Mouse (Mus musculus) liver, postnatal 0 days (tissue): ENCODE measurements around the gene Tesk1.

Experiments
- CTCF ChIP-seq: sonication (generic); IDR thresholded peaks from 2 replicates; pipeline ENCODE4 v1.5.1; 2016; ENCODE audit warnings: antibody characterized with exemption, low read depth
- EP300 ChIP-seq: IDR thresholded peaks from 2 replicates; pipeline ENCODE4 v1.6.1; 2016; ENCODE audit warnings: antibody characterized with exemption, low read depth, mild to moderate bottlenecking

- TF ChIP-seq CTCF: no peak
- no peak for TF ChIP-seq EP300
Observed at GRCm38 (mm10) chr4:43448554-43448953, 6.8 kb downstream of the Tesk1 start.
